Comparison of ENCODE assay signal across 10 mouse cellular contexts in genomic region chr15:99714206-99714605, GRCm38 (mm10). TPM values are rescaled to one million over a fixed set of nuclear protein-coding genes. Genes with fewer than 3 reads are reported as not detected.
DNase-seq lines count a peak whose midpoint lies in the region; ATAC-seq lines count a peak whose summit lies in the region.
"Had no signal": no experiment of that assay in that cellular context is flagged by ENCODE, and none has a peak within 500 bp of the region (broad histone marks: within the 10 kb centered on the region; RNA-seq: fewer than 3 reads in every experiment).

No protein-coding gene starts in this region.

- 60% methylated on average over 4 of the region's 4 CpGs for WGBS in hindbrain, embryonic 14.5 days
- 70% methylated on average over 4 of the region's 4 CpGs for WGBS in hindbrain, embryonic 11.5 days
- WGBS in hindbrain, embryonic 15.5 days: 57% methylated on average over 4 of the region's 4 CpGs

- H3K27me3 ChIP-seq in hindbrain, embryonic 14.5 days (ENCODE audit: control insufficient read depth, insufficient read depth, low read length): no peaks in the 10 kb centered on the region
- H3K27me3 ChIP-seq in hindbrain, embryonic 11.5 days (ENCODE audit: control insufficient read depth, insufficient read depth, low read length): no peaks in the 10 kb centered on the region
- H3K27me3 ChIP-seq in hindbrain, embryonic 15.5 days: no peaks in the 10 kb centered on the region
- H3K27me3 ChIP-seq: liver, embryonic 13.5 days had no signal

- H3K9me3 ChIP-seq in hindbrain, embryonic 14.5 days (ENCODE audit: control insufficient read depth, low read length): no peaks in the 10 kb centered on the region
- no peaks in the 10 kb centered on the region for H3K9me3 ChIP-seq in hindbrain, embryonic 11.5 days (ENCODE audit: control insufficient read depth, low read length)
- no peaks in the 10 kb centered on the region for H3K9me3 ChIP-seq in hindbrain, embryonic 15.5 days
- H3K9me3 ChIP-seq: liver, embryonic 13.5 days had no signal

- DNase-seq in adrenal gland, adult (ENCODE audit: inconsistent age in 2 of 2, low spot score in 1 of 2): peak; percentile 92 to 93
- no peak for DNase-seq in adrenal gland, postnatal 4 days (ENCODE audit: low spot score in 2 of 2)
- no peak for DNase-seq in hindbrain, embryonic 14.5 days (ENCODE audit: low spot score)
- DNase-seq in hindbrain, embryonic 11.5 days (ENCODE audit: low spot score): no peak
- peak; percentile 83 for DNase-seq in adrenal gland, postnatal 10 days
- DNase-seq in frontal cortex, postnatal 36 days (ENCODE audit: low spot score in 2 of 2): no peak
- DNase-seq in thymus, postnatal 25 days: no peak

- H3K4me2 ChIP-seq in hindbrain, embryonic 14.5 days (replicated peaks): no peak overlapping the region
- H3K4me2 ChIP-seq in hindbrain, embryonic 11.5 days (replicated peaks; ENCODE audit: low read depth, low read length): no peak overlapping the region
- H3K4me2 ChIP-seq in hindbrain, embryonic 15.5 days: no peak overlapping the region
- H3K4me2 ChIP-seq: liver, embryonic 13.5 days had no signal

- peaks cover 75% of the 10 kb centered on the region for H3K36me3 ChIP-seq in hindbrain, embryonic 14.5 days (replicated peaks; ENCODE audit: control insufficient read depth, insufficient read depth)
- H3K36me3 ChIP-seq in hindbrain, embryonic 11.5 days (ENCODE audit: control insufficient read depth, insufficient read depth, low read length): peaks cover 23% of the 10 kb centered on the region
- H3K36me3 ChIP-seq in hindbrain, embryonic 15.5 days: peaks cover 56% of the 10 kb centered on the region

- no peak for ATAC-seq in hindbrain, embryonic 14.5 days (ENCODE audit: low FRiP score)
- no peak for ATAC-seq in hindbrain, embryonic 11.5 days (ENCODE audit: low FRiP score)
- ATAC-seq in hindbrain, embryonic 15.5 days (ENCODE audit: low FRiP score, low read depth): no peak

- H3K4me1 ChIP-seq in hindbrain, embryonic 14.5 days (replicated peaks; ENCODE audit: control insufficient read depth, insufficient read depth, low read length): peaks cover 16% of the 10 kb centered on the region
- H3K4me1 ChIP-seq in hindbrain, embryonic 11.5 days (replicated peaks; ENCODE audit: control insufficient read depth, insufficient read depth, low read length): no peaks in the 10 kb centered on the region
- H3K4me1 ChIP-seq in hindbrain, embryonic 15.5 days (replicated peaks): peaks cover 34% of the 10 kb centered on the region

- peak overlapping the region; percentile 74; the same call in 1 of the 2 replicates for H3K27ac ChIP-seq in hindbrain, embryonic 14.5 days
- no peak overlapping the region for H3K27ac ChIP-seq in hindbrain, embryonic 11.5 days (ENCODE audit: low read depth, low read length)
- 0 out of 2 replicates have a peak overlapping the region, but pooled peaks have one; percentile 79 for H3K27ac ChIP-seq in hindbrain, embryonic 15.5 days (replicated peaks)
- H3K27ac ChIP-seq: liver, embryonic 13.5 days had no signal

- no peak overlapping the region for H3K9ac ChIP-seq in hindbrain, embryonic 14.5 days
- H3K9ac ChIP-seq in hindbrain, embryonic 11.5 days (ENCODE audit: low read depth, low read length): no peak overlapping the region
- no peak overlapping the region for H3K9ac ChIP-seq in hindbrain, embryonic 15.5 days
- H3K9ac ChIP-seq: liver, embryonic 13.5 days had no signal

- H3K4me3 ChIP-seq in hindbrain, embryonic 14.5 days (replicated peaks; ENCODE audit: low read length): no peak overlapping the region
- no peak overlapping the region for H3K4me3 ChIP-seq in hindbrain, embryonic 11.5 days (ENCODE audit: low read depth, low read length)
- no peak overlapping the region for H3K4me3 ChIP-seq in hindbrain, embryonic 15.5 days
- H3K4me3 ChIP-seq: liver, embryonic 13.5 days had no signal

RNA-seq across cellular contexts. Expression of gene Gpd1, which starts 3.1 kb away (rescaled TPM):
- 100 to 1,000 TPM; 259 to 304 TPM for total RNA-seq in adrenal gland, postnatal 4 days (2021)
- polyA plus RNA-seq in hindbrain, embryonic 14.5 days (2014; fragmentation: Nextera tagmentation; extraction: Ambion mirVana): 2.0 and 2.2 TPM in 2 replicates
- 0.25 and 0.36 TPM in 2 replicates for polyA plus RNA-seq in hindbrain, embryonic 11.5 days (2014; fragmentation: Nextera tagmentation; extraction: Ambion mirVana)
- 1,000 to 10,000 TPM; 1,543 to 1,818 TPM for total RNA-seq in adrenal gland, postnatal 10 days (2021)
- polyA plus RNA-seq in hindbrain, embryonic 15.5 days (2015; fragmentation: Nextera tagmentation; extraction: Ambion mirVana): 3.6 and 4.7 TPM in 2 replicates

RNA-seq across cellular contexts. Expression of gene Gm17349, which starts 8.9 kb away (rescaled TPM):
- 10 to 100 TPM; 34.8 to 45.6 TPM for total RNA-seq in adrenal gland, postnatal 4 days (2021)
- polyA plus RNA-seq in hindbrain, embryonic 14.5 days (2014; fragmentation: Nextera tagmentation; extraction: Ambion mirVana): not detected in 2 replicates
- polyA plus RNA-seq in hindbrain, embryonic 11.5 days (2014; fragmentation: Nextera tagmentation; extraction: Ambion mirVana): not detected in 2 replicates
- 10 to 100 TPM; 10.9 to 24.6 TPM for total RNA-seq in adrenal gland, postnatal 10 days (2021)
- not detected in 2 replicates for polyA plus RNA-seq in hindbrain, embryonic 15.5 days (2015; fragmentation: Nextera tagmentation; extraction: Ambion mirVana)
- polyA plus RNA-seq: inflammation-experienced regulatory T-cells, adult 6 months; liver, embryonic 13.5 days had no signal

RNA-seq across cellular contexts. Expression of gene Cox14, which starts 11.2 kb away (rescaled TPM):
- total RNA-seq in adrenal gland, postnatal 4 days (2021): 100 to 1,000 TPM; 171 to 192 TPM
- polyA plus RNA-seq in hindbrain, embryonic 14.5 days (2014; fragmentation: Nextera tagmentation; extraction: Ambion mirVana): 182 and 202 TPM in 2 replicates
- 148 and 163 TPM in 2 replicates for polyA plus RNA-seq in hindbrain, embryonic 11.5 days (2014; fragmentation: Nextera tagmentation; extraction: Ambion mirVana)
- total RNA-seq in adrenal gland, postnatal 10 days (2021): 100 to 1,000 TPM; 178 to 185 TPM
- 171 and 178 TPM in 2 replicates for polyA plus RNA-seq in hindbrain, embryonic 15.5 days (2015; fragmentation: Nextera tagmentation; extraction: Ambion mirVana)

RNA-seq across cellular contexts. Expression of gene Smarcd1, which starts 12.3 kb away (rescaled TPM):
- 100 to 1,000 TPM in 1 of 2 experiments, 10 to 100 TPM in 1; 94.9 to 103 TPM for total RNA-seq in adrenal gland, postnatal 4 days (2021)
- 93.2 and 107 TPM in 2 replicates for polyA plus RNA-seq in hindbrain, embryonic 14.5 days (2014; fragmentation: Nextera tagmentation; extraction: Ambion mirVana)
- 99.1 and 103 TPM in 2 replicates for polyA plus RNA-seq in hindbrain, embryonic 11.5 days (2014; fragmentation: Nextera tagmentation; extraction: Ambion mirVana)
- total RNA-seq in adrenal gland, postnatal 10 days (2021): 10 to 100 TPM; 47.1 to 49.6 TPM
- polyA plus RNA-seq in hindbrain, embryonic 15.5 days (2015; fragmentation: Nextera tagmentation; extraction: Ambion mirVana): 89.1 and 96.4 TPM in 2 replicates

RNA-seq across cellular contexts. Expression of gene Asic1, which starts 44.0 kb away (rescaled TPM):
- 1 to 10 TPM; 1.4 to 1.5 TPM for total RNA-seq in adrenal gland, postnatal 4 days (2021)
- 49.7 and 51.7 TPM in 2 replicates for polyA plus RNA-seq in hindbrain, embryonic 14.5 days (2014; fragmentation: Nextera tagmentation; extraction: Ambion mirVana)
- 14.4 and 21.0 TPM in 2 replicates for polyA plus RNA-seq in hindbrain, embryonic 11.5 days (2014; fragmentation: Nextera tagmentation; extraction: Ambion mirVana)
- 1 to 10 TPM in 1 of 2 experiments, under 1 TPM in 1; 0.75 to 1.5 TPM for total RNA-seq in adrenal gland, postnatal 10 days (2021)
- polyA plus RNA-seq in hindbrain, embryonic 15.5 days (2015; fragmentation: Nextera tagmentation; extraction: Ambion mirVana): 58.1 and 63.6 TPM in 2 replicates

Comparison
In these comparisons a context has a peak if more than half of its experiments do, and no peak if none do; other contexts are left out.
1. DNase-seq: peak in adrenal gland, adult (2 of 2) and adrenal gland, postnatal 10 days (single experiment); none in adrenal gland, postnatal 4 days (0 of 2), hindbrain, embryonic 14.5 days (single experiment), hindbrain, embryonic 11.5 days (single experiment), frontal cortex, postnatal 36 days (0 of 2) and thymus, postnatal 25 days (single experiment).